Mouse (Mus musculus) cerebellum, adult 8-10 months (tissue): Measurements from ENCODE around the gene Nebl.

ENCODE experiments used
- DNase-seq: peaks from one replicate; pipeline ENCODE4 v3.0.0; 2022

The Nebl gene

DNA sequence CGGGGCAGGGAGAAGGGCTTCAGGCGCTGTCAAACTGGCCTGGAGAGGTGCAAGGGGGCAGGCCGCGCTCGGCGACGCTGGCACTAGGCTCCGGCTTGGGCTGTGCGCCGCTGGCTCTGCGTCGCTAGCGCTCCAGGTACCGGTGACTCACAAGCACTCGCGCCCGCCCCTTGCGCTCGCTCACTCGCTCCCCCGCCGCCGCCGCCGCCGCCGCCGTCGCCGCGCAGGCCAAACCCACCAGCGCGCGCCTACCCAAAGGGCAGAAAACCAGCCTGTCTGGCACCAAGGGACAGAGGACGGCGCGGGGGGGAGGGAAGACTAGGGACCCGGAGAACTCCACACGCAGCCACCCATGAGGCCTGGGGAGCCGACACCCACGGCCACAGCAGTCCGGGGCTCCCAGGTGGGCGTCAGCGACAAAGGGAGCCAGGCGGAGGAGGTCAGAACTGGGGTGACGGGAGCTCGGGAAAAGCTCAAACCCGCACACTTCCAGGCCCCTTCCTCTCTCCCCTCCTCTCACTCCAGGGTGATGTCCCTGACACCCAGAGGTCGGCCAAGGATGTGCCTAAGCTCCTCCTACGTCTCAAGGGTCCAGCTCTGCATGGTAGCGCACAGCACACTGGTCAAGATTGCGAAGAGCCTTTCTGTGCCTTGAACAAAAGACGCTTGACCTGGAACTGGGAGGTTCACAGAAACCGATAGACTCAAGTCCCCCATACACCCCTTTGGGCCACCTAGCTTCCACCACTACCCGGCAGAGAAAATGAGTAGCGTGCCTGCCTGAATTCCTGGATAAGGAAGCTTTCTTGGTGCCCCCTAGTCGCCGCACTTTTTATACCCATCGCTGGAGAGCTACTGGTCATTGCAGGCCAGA is at the start of gene Nebl:
Nebl (minus strand) TSS at position 508 of the 874 bp plus-strand sequence.
- peak; percentile 58 for DNase-seq

DNA sequence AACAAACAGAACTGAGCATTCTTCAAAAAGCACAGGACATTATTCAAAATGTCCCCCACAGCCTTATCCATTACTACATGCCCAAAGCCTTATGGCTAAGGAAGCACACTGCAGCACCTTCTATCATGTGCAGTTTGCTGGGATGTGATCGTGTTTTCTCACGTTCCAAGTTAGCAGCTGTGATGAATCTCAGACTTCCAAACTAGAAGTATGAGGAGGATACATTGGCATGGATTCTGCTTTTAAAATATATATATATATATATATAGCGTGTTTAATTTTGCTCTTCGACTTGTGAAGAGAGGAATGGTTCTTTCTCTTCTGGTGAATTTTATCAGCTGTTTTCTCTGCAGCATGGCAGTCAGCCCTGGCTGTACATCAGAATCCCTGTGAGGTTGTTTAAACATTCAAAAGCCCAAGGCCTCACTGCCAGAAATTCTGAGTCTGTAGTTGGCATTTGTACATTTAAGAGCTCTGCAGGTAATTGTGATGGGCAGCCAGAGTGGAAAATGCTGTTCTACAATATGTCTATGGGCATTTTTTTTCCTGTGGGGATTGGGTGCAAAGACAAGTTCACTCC is 39.1 kb upstream of the Nebl start:
- DNase-seq = no peak

DNA sequence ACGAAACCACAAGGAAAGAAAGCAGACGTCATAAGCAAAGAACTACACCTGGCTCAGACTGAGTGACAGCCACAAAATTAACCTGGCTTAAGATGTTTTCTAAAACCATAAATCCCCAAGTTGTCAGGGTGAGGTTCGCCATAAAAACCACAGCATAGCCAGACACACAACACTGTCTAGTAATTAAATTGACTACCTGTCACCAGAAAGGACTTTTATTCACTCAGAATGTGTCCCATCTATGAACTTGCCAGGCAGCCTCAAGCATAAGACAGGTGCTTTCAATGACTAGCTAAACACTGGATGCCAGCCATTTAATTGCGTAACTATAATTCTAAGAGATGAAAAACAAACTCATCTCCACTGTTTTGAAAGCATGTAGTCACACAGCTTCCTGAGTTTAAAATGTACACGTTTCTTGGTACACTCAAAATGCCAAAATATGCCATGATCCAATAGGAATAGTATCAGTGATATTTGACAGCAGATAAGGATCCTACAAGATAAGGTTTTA is 38.0 kb upstream of the Nebl start:
- no peak for DNase-seq

DNA sequence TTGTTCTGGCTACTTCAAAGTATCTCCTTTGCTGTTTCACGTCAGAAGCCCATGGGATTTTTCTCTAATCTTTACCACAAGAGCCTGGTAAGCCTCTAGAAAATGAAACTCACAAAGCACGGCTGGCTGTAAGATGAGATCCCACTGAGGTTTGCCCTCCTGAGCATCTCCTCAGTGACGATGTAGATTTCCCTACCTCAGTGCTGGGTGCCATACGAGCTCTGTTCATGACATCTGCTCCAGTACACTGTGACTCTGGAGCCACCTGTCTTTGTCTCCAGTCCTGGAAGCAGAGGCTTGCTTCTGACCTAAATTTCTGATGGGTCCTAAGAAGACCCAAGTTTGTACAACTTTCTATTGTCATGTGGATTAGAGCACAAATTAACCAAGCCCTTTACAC is 25.0 kb upstream of the Nebl start:
- DNase-seq = no peak

DNA sequence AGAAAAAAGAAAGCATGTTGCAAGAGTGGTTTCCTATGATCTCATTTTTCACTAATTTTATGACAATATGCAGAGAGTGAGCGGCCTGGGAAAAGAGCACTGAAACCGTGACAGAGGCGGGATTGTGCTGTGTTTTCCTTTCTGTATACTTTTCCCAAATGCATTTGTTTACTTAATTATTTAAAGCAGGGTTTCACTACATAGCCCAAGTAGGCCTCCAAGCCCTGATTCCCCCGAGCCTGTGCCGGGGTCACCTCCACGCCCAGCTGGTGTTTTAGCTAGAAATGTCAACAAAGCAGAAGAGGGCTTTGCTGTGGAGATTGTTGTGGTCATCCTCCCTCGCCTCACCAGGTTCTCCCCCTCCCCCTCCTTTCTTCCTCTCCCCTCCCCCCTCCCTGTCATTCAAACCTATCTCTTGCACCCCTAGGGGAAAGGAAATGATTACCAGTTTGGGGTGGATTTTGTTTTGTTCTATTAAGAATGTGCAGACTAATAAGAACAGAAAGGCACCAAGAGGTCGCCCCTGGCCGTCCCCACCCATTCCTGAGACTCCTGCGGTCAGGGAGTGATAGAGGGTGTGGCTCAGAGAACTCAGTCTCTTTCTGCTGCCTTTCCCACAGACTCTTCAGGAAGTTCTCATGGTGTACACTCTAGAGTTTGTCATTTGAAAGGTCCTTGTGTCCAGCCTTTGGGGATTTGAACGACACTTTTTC is 10.9 kb upstream of the Nebl start:
- DNase-seq = no peak

DNA sequence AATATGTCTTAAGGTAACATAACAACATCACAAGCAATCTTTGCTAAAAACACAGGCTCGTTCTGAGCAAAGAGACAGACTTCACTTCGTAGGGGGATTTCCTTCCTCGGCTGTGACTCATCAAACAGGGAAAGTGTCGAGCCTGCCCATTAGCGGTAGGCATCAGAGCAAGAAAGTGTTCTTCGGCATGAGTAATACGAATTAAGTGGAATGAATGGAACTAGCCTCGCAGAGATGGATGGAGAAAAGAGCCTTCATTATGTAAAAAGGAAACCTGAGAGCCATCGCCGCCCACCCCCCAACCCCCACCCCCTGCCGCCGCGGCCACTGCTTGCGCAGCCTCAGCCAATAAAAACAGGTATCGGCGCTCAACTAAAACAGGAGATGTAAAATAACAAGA is 10.3 kb upstream of the Nebl start:
- DNase-seq = no peak

DNA sequence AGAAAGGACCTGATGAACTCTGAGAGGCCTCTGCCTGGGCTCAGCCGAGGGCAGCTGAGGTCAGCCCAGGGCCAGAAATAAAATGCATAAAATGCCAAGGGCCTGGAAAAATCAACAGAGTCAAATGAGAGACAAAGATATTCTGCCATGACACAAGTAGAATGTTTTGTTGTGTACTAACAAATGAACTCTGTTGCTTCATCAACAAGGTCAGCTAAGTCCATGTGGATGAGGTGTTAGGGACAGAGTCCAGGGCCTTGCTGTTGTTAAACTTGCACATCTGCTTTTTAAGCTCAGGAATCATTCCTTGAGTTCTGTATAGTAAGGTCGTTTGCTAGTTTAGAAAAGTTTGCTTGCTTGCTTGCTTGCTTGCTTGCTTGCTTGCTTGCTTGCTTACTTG is 9.2 kb upstream of the Nebl start:
- DNase-seq = no peak

DNA sequence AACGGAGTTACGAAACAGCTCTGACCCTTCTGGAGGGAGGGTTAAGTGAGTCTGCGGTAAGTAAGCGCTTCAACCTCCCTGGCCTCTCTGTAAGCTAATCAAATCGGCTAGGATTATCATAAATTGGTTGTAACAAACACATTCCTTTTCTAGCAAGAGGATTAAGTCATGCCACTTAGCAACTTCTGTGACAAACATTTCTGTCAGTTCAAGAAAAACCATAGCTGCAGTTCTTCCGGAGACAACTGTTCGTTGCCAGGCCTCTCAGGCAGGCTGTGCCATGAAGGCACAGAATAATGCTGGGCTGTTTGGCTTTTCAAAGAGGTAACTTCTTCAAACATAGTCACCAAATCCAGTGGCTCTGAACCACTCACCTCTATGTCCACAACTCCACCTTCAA is 946 bp upstream of the Nebl start:
- no peak for DNase-seq

DNA sequence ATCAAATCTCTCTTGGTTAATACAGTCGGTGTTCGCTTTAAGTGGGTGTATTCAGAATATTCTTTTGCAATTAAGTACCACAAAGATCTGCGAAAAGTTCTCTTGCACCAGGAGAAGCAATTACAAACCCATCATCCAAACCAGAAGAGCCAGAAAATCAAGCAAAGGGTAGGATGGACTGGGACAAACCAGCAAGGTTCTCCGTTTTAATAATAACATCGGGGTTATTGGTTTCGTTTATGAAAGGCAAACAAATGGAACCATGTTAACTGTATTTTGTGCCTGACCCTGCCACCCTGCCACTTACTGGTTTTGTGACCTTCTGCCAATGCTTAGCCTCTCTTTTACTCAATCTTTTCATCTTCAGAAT is 552 bp upstream of the Nebl start:
- DNase-seq = no peak

DNA sequence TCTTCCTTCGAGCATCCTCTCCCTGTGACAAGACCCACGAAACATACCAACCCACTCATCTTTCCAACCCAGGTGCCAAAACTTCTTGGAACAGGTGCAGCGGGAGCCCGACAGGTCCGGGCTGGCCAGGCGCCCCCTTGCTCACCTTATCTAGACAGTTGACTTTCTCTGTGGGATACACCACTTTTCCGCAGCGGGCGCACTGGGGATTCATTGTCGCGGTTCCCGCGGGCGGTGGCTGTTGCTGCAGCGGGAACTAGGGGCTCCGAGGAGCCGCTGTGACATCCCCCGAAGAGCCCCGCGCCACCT is 662 bp downstream of the Nebl start:
- DNase-seq = peak; percentile 44

DNA sequence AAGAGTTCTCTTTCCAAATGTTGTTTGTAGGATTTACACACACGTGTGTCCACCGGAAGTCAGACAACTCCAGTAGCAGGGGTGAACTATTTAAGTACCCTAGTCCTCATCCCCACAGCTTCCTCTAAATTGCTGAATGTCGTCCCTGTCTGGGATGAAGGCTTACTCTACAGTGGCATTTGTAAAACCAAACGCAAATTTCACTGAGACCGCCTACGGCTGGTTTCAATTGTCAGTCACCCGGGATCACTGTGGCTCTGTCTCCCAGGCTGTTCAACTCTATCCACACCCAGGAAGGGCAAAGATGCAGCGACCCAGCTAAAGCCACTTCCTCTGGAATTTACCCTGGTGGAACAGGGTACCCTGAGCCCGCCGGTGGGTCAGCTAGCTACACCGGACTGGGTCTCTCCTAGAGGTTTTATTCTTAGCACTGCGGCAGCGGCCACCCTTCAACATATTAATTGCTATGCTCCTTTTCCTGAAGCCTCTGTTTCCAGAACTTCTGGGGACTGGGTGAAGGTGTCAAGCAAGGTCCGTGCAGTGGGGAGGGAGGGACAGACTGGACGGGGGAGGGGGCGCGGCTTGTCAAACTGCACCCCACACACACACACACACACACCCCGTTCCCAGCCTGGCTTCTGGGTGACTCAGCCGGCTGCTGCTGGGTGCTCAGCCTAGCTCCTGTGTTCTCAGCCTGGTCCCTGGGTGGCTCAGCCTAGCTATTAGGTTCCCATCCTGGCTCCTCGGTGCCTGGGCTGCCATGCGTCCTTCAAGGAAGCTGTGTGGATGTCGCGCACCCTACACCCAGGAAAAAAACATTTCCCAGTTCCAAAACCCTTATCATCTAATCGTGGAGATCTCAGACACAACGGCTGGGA is 1.3 kb downstream of the Nebl start:
- peak; percentile 14 for DNase-seq

DNA sequence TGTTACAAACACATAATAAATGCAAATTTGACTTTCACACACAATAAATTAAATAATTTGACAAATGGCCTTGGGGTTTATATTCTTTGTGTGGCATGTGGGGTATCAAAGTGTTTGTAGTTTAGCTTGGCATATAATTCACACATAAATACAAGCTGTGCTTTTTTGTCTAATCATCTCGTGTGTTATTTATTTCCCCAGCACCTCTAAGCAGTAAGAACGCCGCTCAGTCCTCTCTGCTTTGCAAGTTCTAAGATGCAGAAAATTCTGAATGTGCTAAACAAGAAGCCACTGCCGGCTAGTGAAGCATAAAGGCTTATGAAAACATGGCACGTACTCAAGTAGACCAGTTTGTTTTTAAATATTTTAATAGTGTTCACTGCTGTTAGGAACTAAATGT is 6.9 kb downstream of the Nebl start:
- no peak for DNase-seq

DNA sequence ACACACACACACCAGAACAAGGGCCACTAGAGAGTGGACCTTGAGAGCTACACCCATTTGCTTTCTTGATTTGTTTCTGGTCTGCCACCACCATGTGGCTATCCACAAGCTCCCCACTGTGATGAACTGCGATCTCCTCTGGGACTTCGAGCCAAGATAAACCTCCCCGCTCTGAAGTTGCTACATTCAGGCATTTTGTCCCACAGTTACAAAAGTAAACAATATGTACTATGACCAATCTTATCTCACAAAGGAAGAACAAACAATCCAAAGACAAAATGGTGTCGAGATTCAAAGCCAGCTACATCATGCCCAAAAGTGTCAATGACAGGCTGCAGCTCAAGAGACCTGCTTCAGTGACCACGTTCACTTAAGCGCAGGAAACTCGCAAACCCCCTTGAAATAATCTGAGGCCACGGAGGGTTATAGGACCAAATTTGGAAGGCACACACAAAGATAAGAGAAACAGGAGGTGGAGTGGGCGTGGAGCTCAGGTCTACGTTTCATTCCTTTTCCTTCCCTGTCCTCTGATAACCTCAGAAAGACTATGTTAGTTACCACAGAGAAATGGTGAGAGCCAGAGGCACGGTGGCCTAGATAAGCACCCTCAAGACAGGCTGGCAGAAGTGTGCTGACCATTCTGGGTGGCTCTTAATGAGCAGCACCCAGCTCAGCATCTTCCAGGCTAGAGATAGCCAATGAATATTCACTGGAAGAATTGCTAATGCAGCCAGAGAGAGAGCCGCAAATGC is 7.8 kb downstream of the Nebl start:
- DNase-seq = no peak

DNA sequence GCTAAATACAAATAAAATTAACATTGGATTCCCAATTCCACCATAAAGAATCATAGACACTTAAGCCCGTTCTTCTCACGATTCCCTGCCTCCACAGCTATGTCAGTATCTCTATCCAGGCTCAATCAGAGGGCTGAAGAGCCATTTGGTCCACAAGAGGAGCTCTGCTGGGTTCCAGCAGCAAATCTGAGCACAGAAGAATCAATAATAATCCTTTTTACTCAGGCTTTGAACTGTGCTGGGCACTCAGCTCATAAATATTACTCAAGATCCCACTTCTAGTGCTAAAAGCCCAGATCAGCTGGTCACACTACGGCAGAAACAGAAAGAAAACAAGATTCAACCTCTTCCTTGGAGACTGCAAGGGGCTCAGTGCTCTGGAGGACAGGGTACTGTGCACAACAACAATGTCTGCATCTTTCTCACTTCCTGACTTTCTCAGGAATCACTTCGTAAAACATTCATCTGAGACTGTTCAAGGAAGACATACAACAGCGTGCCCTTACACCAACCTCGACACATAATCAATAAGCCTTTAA is 10.0 kb downstream of the Nebl start:
- no peak for DNase-seq

DNA sequence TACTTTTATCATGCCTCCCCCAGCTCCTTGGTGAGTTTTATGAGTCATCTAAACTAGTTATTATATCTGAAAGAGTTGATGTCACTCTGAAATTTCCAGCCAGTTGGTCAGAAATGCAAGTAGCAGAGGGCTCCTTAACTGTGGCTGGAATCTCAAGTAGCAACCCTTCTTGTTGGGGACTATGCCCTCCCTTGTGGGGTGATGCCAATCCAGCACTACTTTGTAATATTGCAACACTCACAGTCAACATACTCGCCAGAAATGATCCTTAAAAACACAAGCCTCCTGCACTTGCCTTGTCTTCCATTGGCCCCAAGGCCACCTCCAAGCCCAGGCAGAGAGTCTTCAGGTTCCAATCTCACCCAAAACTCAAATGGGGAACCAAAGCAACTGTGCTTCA is 13.0 kb downstream of the Nebl start:
- DNase-seq = no peak

DNA sequence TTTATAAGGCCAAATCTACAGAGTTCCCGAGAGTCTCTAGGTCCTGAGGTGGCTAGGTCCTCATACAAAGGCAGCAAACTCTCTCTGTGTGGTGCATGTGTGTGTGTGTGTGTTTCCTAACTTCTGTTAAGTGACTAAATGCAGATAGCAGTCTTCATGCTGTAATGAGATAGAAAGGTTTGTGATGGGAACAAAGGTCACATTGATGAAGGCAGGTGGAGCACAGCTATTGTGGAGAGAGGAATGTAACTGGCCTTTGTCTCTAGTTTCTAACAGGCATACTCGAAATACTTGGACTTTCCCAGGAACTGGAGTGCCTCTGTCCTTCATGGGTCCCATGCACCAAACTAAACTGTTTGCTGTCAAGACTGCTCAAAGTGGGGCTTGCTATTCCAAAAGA is 14.1 kb downstream of the Nebl start:
- DNase-seq = no peak

DNA sequence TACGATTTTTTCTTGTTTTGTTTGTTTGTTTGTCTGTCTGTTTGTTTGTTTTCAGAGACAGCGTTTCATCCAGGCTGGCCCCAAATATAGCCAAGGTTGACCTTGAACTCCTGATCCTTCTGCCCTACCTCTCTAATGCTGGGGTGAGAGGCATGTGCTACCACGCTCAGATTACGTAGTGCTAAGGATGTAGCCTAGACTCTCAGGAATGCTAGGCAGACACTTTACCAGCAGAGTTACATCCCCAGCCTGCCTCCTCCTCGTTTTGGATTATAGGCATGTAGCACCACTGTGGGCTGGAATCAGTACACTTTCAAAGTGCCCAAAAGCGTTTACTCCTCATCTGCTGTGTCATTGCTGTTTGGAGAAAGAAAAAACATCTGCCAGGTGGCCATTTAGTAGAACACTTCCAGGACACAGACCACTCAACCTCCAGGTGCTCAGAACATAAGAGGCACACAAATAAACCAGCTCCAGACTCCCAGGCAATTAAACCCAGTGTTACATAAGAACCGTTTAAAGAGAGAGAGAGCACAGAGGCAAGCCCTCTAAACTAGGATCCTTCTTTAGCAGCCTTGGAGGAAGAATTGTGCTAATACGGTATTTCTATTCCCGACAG is 16.0 kb downstream of the Nebl start:
- DNase-seq = no peak

DNA sequence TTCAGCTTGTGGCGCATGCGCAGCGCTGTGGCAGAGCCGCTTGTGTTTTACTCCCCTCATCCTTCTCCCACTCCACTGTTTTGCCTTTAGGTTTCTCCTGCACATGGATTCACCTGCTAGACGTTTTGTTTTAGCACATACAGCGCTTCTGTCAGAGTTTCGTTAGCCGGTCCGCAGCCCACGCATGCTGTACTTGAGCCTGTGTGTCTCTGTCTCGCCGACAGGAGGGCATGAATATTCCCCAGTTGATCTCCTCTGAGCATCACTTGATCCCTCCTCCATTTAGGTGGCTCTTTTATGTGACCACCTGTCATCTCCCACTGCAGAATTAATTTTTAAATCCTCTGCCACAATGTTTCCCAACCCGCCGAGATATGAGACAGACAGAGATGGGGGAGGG is 16.6 kb downstream of the Nebl start:
- no peak for DNase-seq

DNA sequence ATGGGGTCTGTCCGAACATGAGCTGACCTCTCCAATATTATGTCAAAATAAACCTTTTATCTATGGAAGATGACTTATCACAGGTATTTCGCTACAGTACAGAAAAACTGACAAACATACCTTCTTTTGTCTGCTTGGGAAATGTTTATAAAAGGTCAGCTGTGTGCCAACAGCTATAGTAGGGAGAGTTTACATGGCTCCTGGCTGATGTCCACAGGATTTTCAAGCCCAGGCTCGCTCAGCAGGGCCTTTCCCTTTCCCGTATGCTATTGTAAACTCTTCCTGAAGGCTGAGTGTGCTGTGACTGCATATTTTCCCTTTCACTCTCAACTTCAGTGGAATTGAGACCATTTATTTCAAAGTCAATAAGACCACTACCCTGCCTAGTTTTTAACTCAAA is 17.1 kb downstream of the Nebl start:
- DNase-seq = no peak

DNA sequence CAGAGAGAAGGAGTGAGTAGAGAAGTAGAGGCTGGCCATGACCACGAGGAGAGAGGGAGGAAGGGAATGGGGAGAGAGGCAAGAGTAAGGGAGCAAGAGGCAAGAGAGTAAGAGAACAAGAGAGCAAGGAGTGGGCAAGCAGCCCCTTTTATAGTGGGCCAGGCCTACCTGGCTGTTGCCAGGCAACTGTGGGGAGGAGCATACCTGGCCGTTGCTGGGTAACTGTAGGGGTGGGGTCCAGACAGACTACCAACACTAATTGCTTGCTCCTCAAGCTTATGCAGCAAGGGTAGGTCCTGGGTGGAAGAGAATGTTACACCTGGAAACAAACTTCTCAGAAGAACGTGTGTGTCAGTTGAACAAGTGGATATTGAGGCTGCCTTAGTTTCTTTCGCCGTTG is 20.0 kb downstream of the Nebl start:
- no peak for DNase-seq

DNA sequence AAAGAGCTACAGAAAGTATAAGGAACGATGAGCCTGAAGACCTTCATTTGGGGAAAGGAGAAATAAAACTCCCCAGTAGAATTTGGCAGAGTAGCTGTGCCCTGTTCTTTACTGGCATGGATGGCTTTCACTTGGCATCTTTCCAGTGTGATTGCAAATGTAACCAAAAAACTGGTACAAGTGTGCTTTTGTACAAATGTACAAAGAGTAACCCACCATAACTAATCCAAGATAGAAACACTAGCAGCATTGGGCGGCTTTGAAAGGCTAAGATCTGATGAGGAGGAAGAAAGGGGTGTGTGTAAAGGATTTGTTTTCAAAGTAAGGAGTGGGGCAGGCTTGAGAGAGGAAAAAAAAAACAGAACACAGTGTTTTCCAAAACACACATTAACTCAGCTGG is 21.2 kb downstream of the Nebl start:
- no peak for DNase-seq

DNA sequence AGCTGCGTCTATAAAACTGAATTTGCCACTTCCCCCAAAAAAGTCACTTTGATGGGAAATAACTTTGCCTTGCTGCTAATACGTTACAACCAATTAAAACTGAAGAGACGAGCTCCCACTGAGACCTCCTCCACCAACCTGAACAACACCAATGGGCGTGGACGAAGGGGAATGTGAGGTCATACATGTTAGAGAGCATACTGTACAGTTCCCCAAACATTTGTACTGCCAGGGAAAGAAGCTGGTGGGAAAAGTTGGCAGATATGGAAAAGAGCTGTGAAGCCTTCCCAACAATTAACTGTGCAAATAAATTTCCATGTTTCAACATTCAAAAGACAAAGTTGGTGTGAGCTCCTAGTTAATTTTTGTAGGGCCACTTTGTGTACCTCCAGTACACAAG is 25.3 kb downstream of the Nebl start:
- DNase-seq = no peak
